Comparison of ENCODE assay signal across 21 mouse cellular contexts in the genomic region with DNA sequence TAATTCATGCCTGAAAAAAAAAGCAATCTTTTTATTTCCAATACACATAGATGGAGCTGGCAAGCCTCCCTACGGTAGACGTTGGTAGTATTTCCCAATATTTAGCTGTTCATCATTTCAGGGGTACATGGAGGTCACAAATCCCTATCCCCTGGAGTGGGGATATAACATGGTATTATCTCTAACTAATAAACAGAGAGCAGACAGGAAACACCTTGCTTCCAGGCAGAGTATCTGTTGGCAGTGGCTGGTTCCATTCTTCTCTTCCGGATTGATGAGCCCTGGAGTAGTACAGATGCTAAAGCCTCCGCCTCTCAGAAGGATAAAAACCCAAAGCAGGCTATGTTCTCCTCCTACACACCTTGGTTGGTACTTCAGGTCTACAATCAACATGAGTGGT.
DNase-seq lines count a peak whose midpoint lies in the region; ATAC-seq and TF ChIP-seq lines count a peak whose summit lies in the region.
"Had no signal": no experiment of that assay in that cellular context is flagged by ENCODE, and none has a peak within 500 bp of the region (broad histone marks: within the 10 kb centered on the region; RNA-seq: fewer than 3 reads in every experiment).

No protein-coding gene starts in this region.

- H3K4me3 ChIP-seq in lung, postnatal 0 days (ENCODE audit: low read depth, low read length): no peak overlapping the region
- H3K4me3 ChIP-seq in lung, adult 2 months (replicated peaks; ENCODE audit: extremely low read depth, low read depth, low read length): no peak overlapping the region
- no peak overlapping the region for H3K4me3 ChIP-seq in midbrain, embryonic 11.5 days (ENCODE audit: low read depth, low read length)
- H3K4me3 ChIP-seq: embryonic facial prominence, embryonic 13.5 days; embryonic facial prominence, embryonic 15.5 days; erythroblast, embryonic 14.5 days; forebrain, embryonic 13.5 days; forebrain, embryonic 15.5 days had no signal

- H3K27ac ChIP-seq in lung, postnatal 0 days (ENCODE audit: low read length): no peak overlapping the region
- no peak overlapping the region for H3K27ac ChIP-seq in midbrain, embryonic 11.5 days (ENCODE audit: low read depth, low read length)
- H3K27ac ChIP-seq: embryonic facial prominence, embryonic 13.5 days; embryonic facial prominence, embryonic 15.5 days; forebrain, embryonic 13.5 days; forebrain, embryonic 15.5 days had no signal

- ATAC-seq in lung, postnatal 0 days: no peak
- no peak for ATAC-seq in midbrain, embryonic 11.5 days (ENCODE audit: low FRiP score)
- ATAC-seq: forebrain, embryonic 13.5 days; forebrain, embryonic 15.5 days; forebrain, postnatal 0 days had no signal

- H3K4me2 ChIP-seq in lung, postnatal 0 days (replicated peaks; ENCODE audit: low read depth, low read length): no peak overlapping the region
- H3K4me2 ChIP-seq in midbrain, embryonic 11.5 days: no peak overlapping the region
- H3K4me2 ChIP-seq: embryonic facial prominence, embryonic 13.5 days; embryonic facial prominence, embryonic 15.5 days; forebrain, embryonic 13.5 days; forebrain, embryonic 15.5 days had no signal

- H3K27me3 ChIP-seq in lung, postnatal 0 days (replicated peaks; ENCODE audit: insufficient read depth, low read length): no peaks in the 10 kb centered on the region
- H3K27me3 ChIP-seq in midbrain, embryonic 11.5 days (ENCODE audit: control insufficient read depth, insufficient read depth, low read length): no peaks in the 10 kb centered on the region
- H3K27me3 ChIP-seq: embryonic facial prominence, embryonic 13.5 days; embryonic facial prominence, embryonic 15.5 days; forebrain, embryonic 13.5 days; forebrain, embryonic 15.5 days had no signal

- H3K36me3 ChIP-seq in lung, postnatal 0 days (ENCODE audit: insufficient read depth, low read length): no peaks in the 10 kb centered on the region
- no peaks in the 10 kb centered on the region for H3K36me3 ChIP-seq in midbrain, embryonic 11.5 days (ENCODE audit: control insufficient read depth, insufficient read depth, low read length)
- H3K36me3 ChIP-seq: embryonic facial prominence, embryonic 13.5 days; embryonic facial prominence, embryonic 15.5 days; forebrain, embryonic 15.5 days had no signal

- no peak for DNase-seq in lung, postnatal 0 days (ENCODE audit: low spot score)
- no peak for DNase-seq in lung, adult 2 months
- peak; percentile 96 for DNase-seq in fat pad, adult 2 months (ENCODE audit: extremely low read depth, low read depth, low spot score)
- DNase-seq in gonadal fat pad, adult 2 months (ENCODE audit: low read depth): peak; percentile 88
- no peak for DNase-seq in midbrain, embryonic 11.5 days (ENCODE audit: low spot score, missing footprints)
- DNase-seq: adrenal gland, adult 2 months; adrenal gland, postnatal 10 days; adrenal gland, postnatal 25 days; cerebellum, adult 11 months; cerebellum, adult 18-20 months; cerebellum, adult 8-10 months; cerebellum, adult 9-11 months; cerebellum, postnatal 14 days; cerebellum, postnatal 36 days; embryo, embryonic 11 days; forebrain, postnatal 0 days had no signal

- TF ChIP-seq EP300 in lung, postnatal 0 days (IDR thresholded peaks at IDR 0.05): peak; percentile 49; the same call in 1 of the 2 replicates

- no peak for TF ChIP-seq CTCF in lung, postnatal 0 days (IDR thresholded peaks at IDR 0.05)
- no peak for TF ChIP-seq CTCF in lung, adult 2 months (IDR thresholded peaks at IDR 0.05; ENCODE audit: insufficient read depth, low read length)

- H3K9me3 ChIP-seq in lung, postnatal 0 days (ENCODE audit: low read length): no peaks in the 10 kb centered on the region
- no peaks in the 10 kb centered on the region for H3K9me3 ChIP-seq in midbrain, embryonic 11.5 days (ENCODE audit: control insufficient read depth, low read length)
- H3K9me3 ChIP-seq: embryonic facial prominence, embryonic 13.5 days; embryonic facial prominence, embryonic 15.5 days; forebrain, embryonic 13.5 days; forebrain, embryonic 15.5 days had no signal

- WGBS in lung, postnatal 0 days: 55% methylated on average over 4 of the region's 4 CpGs
- 54% methylated on average over 4 of the region's 4 CpGs for WGBS in lung, adult 2 months
- 89% methylated on average over 4 of the region's 4 CpGs for WGBS in midbrain, embryonic 11.5 days

- no peak for TF ChIP-seq POLR2A in lung, adult 2 months (IDR thresholded peaks at IDR 0.05; ENCODE audit: borderline replicate concordance, extremely low read depth, low read depth, low read length)

- no peak overlapping the region for H3K9ac ChIP-seq in lung, postnatal 0 days (replicated peaks; ENCODE audit: low read depth)
- H3K9ac ChIP-seq in midbrain, embryonic 11.5 days (ENCODE audit: low read length): no peak overlapping the region
- H3K9ac ChIP-seq: embryonic facial prominence, embryonic 13.5 days; embryonic facial prominence, embryonic 15.5 days; forebrain, embryonic 13.5 days; forebrain, embryonic 15.5 days; forebrain, postnatal 0 days had no signal

- no peaks in the 10 kb centered on the region for H3K4me1 ChIP-seq in lung, postnatal 0 days (ENCODE audit: insufficient read depth, low read depth, low read length)
- no peaks in the 10 kb centered on the region for H3K4me1 ChIP-seq in lung, adult 2 months (ENCODE audit: control insufficient read depth, insufficient read depth, low read length)
- no peaks in the 10 kb centered on the region for H3K4me1 ChIP-seq in midbrain, embryonic 11.5 days (ENCODE audit: control insufficient read depth, insufficient read depth, low read length)
- H3K4me1 ChIP-seq: embryonic facial prominence, embryonic 13.5 days; embryonic facial prominence, embryonic 15.5 days; forebrain, embryonic 13.5 days; forebrain, embryonic 15.5 days had no signal

Comparison
In these comparisons a context has a peak if more than half of its experiments do, and no peak if none do; other contexts are left out.
1. DNase-seq: peak in fat pad, adult 2 months (single experiment) and gonadal fat pad, adult 2 months (single experiment); none in lung, postnatal 0 days (single experiment), lung, adult 2 months (single experiment) and midbrain, embryonic 11.5 days (single experiment).